In the genomic region with DNA sequence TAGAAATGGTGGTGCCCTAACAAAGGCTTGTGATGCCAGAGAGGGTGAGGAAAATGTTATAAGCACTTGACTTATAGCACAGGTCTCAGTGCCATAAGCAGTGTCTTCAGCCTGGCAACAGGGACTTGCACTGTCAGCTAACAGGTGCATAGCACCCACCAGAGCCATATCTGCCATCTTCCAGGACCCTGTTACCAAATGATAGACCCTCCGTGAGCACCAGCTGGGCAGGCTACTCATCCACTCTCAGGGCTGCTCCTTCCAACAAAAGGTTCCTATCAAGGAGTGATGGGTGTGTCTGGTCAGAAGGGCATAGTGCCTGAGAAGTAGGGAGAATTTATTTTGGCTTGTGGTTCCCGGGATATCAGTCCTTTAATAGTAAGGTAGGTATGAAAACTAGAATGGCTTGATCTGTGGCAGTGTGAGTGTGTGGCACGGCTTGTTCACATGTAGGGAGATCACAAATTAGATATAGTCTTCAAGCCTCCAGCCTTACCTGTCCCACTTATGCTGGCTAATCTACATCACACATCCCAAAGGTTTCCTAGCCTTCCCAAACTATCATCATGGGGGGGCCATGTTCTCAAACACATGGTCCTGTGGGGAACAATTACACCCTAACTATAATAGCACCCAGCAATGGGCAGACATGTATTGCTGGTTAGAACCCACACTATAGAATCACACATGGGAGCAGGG, we compare ENCODE assay signal across 19 mouse cellular contexts. TPM values are rescaled to one million over a fixed set of nuclear protein-coding genes. Genes with fewer than 3 reads are reported as not detected.
DNase-seq lines count a peak whose midpoint lies in the region; ATAC-seq and TF ChIP-seq lines count a peak whose summit lies in the region.
"Had no signal": no experiment of that assay in that cellular context is flagged by ENCODE, and none has a peak within 500 bp of the region (broad histone marks: within the 10 kb centered on the region; RNA-seq: fewer than 3 reads in every experiment).

No protein-coding gene starts in this region.

- H3K4me3 ChIP-seq in liver, postnatal 0 days (ENCODE audit: low read depth, low read length): no peak overlapping the region
- no peak overlapping the region for H3K4me3 ChIP-seq in stomach, postnatal 0 days (ENCODE audit: low read depth, low read length)
- no peak overlapping the region for H3K4me3 ChIP-seq in gastrocnemius, adult 2 months
- H3K4me3 ChIP-seq in embryonic facial prominence, embryonic 10.5 days: no peak overlapping the region
- H3K4me3 ChIP-seq: forebrain, embryonic 13.5 days; heart, embryonic 13.5 days; kidney, embryonic 15.5 days; midbrain, embryonic 15.5 days had no signal

- TF ChIP-seq CTCF in liver, postnatal 0 days (IDR thresholded peaks at IDR 0.05; ENCODE audit: low read depth): no peak
- TF ChIP-seq CTCF in stomach, postnatal 0 days (IDR thresholded peaks at IDR 0.05; ENCODE audit: low read depth): no peak
- TF ChIP-seq CTCF in gastrocnemius, adult 2 months (IDR thresholded peaks at IDR 0.05): no peak

- ATAC-seq in liver, postnatal 0 days: no peak
- ATAC-seq in stomach, postnatal 0 days (ENCODE audit: low FRiP score, low TSS enrichment): 0 out of 2 replicates have a peak, but pooled peaks have one; percentile 1
- ATAC-seq: CD4-positive, CD25-positive, alpha-beta regulatory T cell, adult 4 months had no signal

- WGBS in liver, postnatal 0 days (ENCODE audit: insufficient replicate concordance): 75% methylated on average over 3 of the region's 3 CpGs
- 66% methylated on average over 3 of the region's 3 CpGs for WGBS in stomach, postnatal 0 days
- WGBS in embryonic facial prominence, embryonic 10.5 days: 85% methylated on average over 3 of the region's 3 CpGs

- H3K4me2 ChIP-seq in liver, postnatal 0 days (ENCODE audit: low read depth, low read length): peak overlapping the region; percentile 56; the same call in 1 of the 2 replicates
- no peak overlapping the region for H3K4me2 ChIP-seq in stomach, postnatal 0 days (replicated peaks; ENCODE audit: low read depth)
- H3K4me2 ChIP-seq: forebrain, embryonic 13.5 days; heart, embryonic 13.5 days; kidney, embryonic 15.5 days; midbrain, embryonic 15.5 days had no signal

- no peaks in the 10 kb centered on the region for H3K9me3 ChIP-seq in liver, postnatal 0 days (ENCODE audit: low read length)
- no peaks in the 10 kb centered on the region for H3K9me3 ChIP-seq in stomach, postnatal 0 days (ENCODE audit: control insufficient read depth, low read length)
- H3K9me3 ChIP-seq in embryonic facial prominence, embryonic 10.5 days: no peaks in the 10 kb centered on the region
- H3K9me3 ChIP-seq: forebrain, embryonic 13.5 days; heart, embryonic 13.5 days; kidney, embryonic 15.5 days; midbrain, embryonic 15.5 days had no signal

- TF ChIP-seq EP300 in liver, postnatal 0 days (IDR thresholded peaks at IDR 0.05; ENCODE audit: low read depth): no peak
- no peak for TF ChIP-seq EP300 in stomach, postnatal 0 days (optimal IDR thresholded peaks at IDR 0.05)

- intact Hi-C loops in heart, postnatal 25 days (cut with DNase I): no loop called here
- intact Hi-C loops in gastrocnemius, adult 2 months (cut with DNase I): no loop called here

- H3K9ac ChIP-seq in liver, postnatal 0 days (replicated peaks): no peak overlapping the region
- no peak overlapping the region for H3K9ac ChIP-seq in stomach, postnatal 0 days (ENCODE audit: low read length)
- H3K9ac ChIP-seq: forebrain, embryonic 13.5 days; heart, embryonic 13.5 days; kidney, embryonic 15.5 days; liver, embryonic 14.5 days; midbrain, embryonic 15.5 days had no signal

- H3K27me3 ChIP-seq in liver, postnatal 0 days (ENCODE audit: insufficient read depth, low read length): no peaks in the 10 kb centered on the region
- no peaks in the 10 kb centered on the region for H3K27me3 ChIP-seq in stomach, postnatal 0 days (ENCODE audit: control insufficient read depth, insufficient read depth, low read length)
- no peaks in the 10 kb centered on the region for H3K27me3 ChIP-seq in embryonic facial prominence, embryonic 10.5 days (replicated peaks; ENCODE audit: low read depth, poor library complexity, severe bottlenecking)
- H3K27me3 ChIP-seq: forebrain, embryonic 13.5 days; kidney, embryonic 15.5 days; midbrain, embryonic 15.5 days had no signal

- H3K4me1 ChIP-seq in liver, postnatal 0 days (ENCODE audit: insufficient read depth): peaks cover 29% of the 10 kb centered on the region
- H3K4me1 ChIP-seq in stomach, postnatal 0 days (replicated peaks; ENCODE audit: control insufficient read depth, insufficient read depth): no peaks in the 10 kb centered on the region
- H3K4me1 ChIP-seq in embryonic facial prominence, embryonic 10.5 days: peaks cover 21% of the 10 kb centered on the region; the same call in 1 of the 2 replicates
- H3K4me1 ChIP-seq: forebrain, embryonic 13.5 days; midbrain, embryonic 15.5 days had no signal

- peak; percentile 81 for DNase-seq in heart, adult 11 months
- no peak for DNase-seq in heart, postnatal 25 days (ENCODE audit: low spot score)
- peak; percentile 72 for DNase-seq in ZHBTc4 (ENCODE audit: low read depth, low spot score)
- no peak for DNase-seq in liver, postnatal 0 days
- DNase-seq in stomach, postnatal 0 days (ENCODE audit: low spot score): no peak
- no peak for DNase-seq in gastrocnemius, adult 2 months
- no peak for DNase-seq in embryonic facial prominence, embryonic 10.5 days (ENCODE audit: low spot score)
- no peak for DNase-seq in urinary bladder, postnatal 10 days (ENCODE audit: low spot score)
- DNase-seq: cerebellum, postnatal 36 days; heart, postnatal 4 days; layer of hippocampus, postnatal 36 days; right cerebral cortex, adult 18-20 months; thymus, postnatal 14 days had no signal

- H3K27ac ChIP-seq in liver, postnatal 0 days (ENCODE audit: low read depth): peak overlapping the region; percentile 86
- H3K27ac ChIP-seq in stomach, postnatal 0 days (replicated peaks): no peak overlapping the region
- no peak overlapping the region for H3K27ac ChIP-seq in gastrocnemius, adult 2 months
- H3K27ac ChIP-seq in embryonic facial prominence, embryonic 10.5 days (replicated peaks): no peak overlapping the region
- H3K27ac ChIP-seq: forebrain, embryonic 13.5 days; heart, embryonic 13.5 days; kidney, embryonic 15.5 days; liver, embryonic 14.5 days; midbrain, embryonic 15.5 days had no signal

- H3K36me3 ChIP-seq in liver, postnatal 0 days (replicated peaks; ENCODE audit: insufficient read depth, low read length): no peaks in the 10 kb centered on the region
- H3K36me3 ChIP-seq in stomach, postnatal 0 days (ENCODE audit: control insufficient read depth, insufficient read depth, low read length): no peaks in the 10 kb centered on the region
- H3K36me3 ChIP-seq in embryonic facial prominence, embryonic 10.5 days (replicated peaks): no peaks in the 10 kb centered on the region
- H3K36me3 ChIP-seq: heart, embryonic 13.5 days; kidney, embryonic 15.5 days; midbrain, embryonic 15.5 days had no signal

RNA-seq across cellular contexts. Expression of a gene that starts 13.9 kb away (rescaled TPM):
- 1 to 10 TPM; 1.1 to 1.3 TPM for total RNA-seq in heart, postnatal 25 days (2021)
- 31.1 and 36.2 TPM in 2 replicates for polyA plus RNA-seq in liver, postnatal 0 days (2015; fragmentation: Nextera tagmentation; extraction: Ambion mirVana)
- polyA plus RNA-seq in stomach, postnatal 0 days (2015; fragmentation: Nextera tagmentation; extraction: Ambion mirVana): 1.4 and 1.6 TPM in 2 replicates
- under 1 TPM; 0.28 to 0.61 TPM for total RNA-seq in gastrocnemius, adult 2 months (2021)
- polyA plus RNA-seq in embryonic facial prominence, embryonic 10.5 days (2016; fragmentation: Nextera tagmentation; extraction: Ambion mirVana): 0.42 and 0.47 TPM in 2 replicates
- polyA plus RNA-seq: CD4-positive, CD25-positive, alpha-beta regulatory T cell, adult 4 months had no signal

RNA-seq across cellular contexts. Expression of a gene that starts 14.4 kb away (rescaled TPM):
- 1 to 10 TPM in 1 of 2 experiments, under 1 TPM in 1; 0.49 to 1.5 TPM for total RNA-seq in heart, postnatal 25 days (2021)
- 1.8 TPM in 2 replicates for polyA plus RNA-seq in liver, postnatal 0 days (2015; fragmentation: Nextera tagmentation; extraction: Ambion mirVana)
- 1.2 and 1.5 TPM in 2 replicates for polyA plus RNA-seq in stomach, postnatal 0 days (2015; fragmentation: Nextera tagmentation; extraction: Ambion mirVana)
- under 1 TPM; 0.36 to 0.64 TPM for total RNA-seq in gastrocnemius, adult 2 months (2021)
- polyA plus RNA-seq in embryonic facial prominence, embryonic 10.5 days (2016; fragmentation: Nextera tagmentation; extraction: Ambion mirVana): 5.5 and 8.7 TPM in 2 replicates

RNA-seq across cellular contexts. Expression of a gene that starts 33.2 kb away (rescaled TPM):
- total RNA-seq in heart, postnatal 25 days (2021): 10 to 100 TPM; 10.7 to 11.6 TPM
- 63.0 and 65.0 TPM in 2 replicates for polyA plus RNA-seq in liver, postnatal 0 days (2015; fragmentation: Nextera tagmentation; extraction: Ambion mirVana)
- polyA plus RNA-seq in stomach, postnatal 0 days (2015; fragmentation: Nextera tagmentation; extraction: Ambion mirVana): 15.0 and 15.1 TPM in 2 replicates
- total RNA-seq in gastrocnemius, adult 2 months (2021): 10 to 100 TPM in 1 of 2 experiments, 1 to 10 TPM in 1; 7.4 to 10.5 TPM
- polyA plus RNA-seq in embryonic facial prominence, embryonic 10.5 days (2016; fragmentation: Nextera tagmentation; extraction: Ambion mirVana): 0.13 TPM in 1 of 2 replicates, not detected in the other

Comparison
In these comparisons a context has a peak if more than half of its experiments do, and no peak if none do; other contexts are left out.
1. DNase-seq: peak in heart, adult 11 months (single experiment) and ZHBTc4 (single experiment); none in heart, postnatal 25 days (single experiment), liver, postnatal 0 days (single experiment), stomach, postnatal 0 days (single experiment), gastrocnemius, adult 2 months (single experiment), embryonic facial prominence, embryonic 10.5 days (single experiment) and urinary bladder, postnatal 10 days (single experiment).
2. RNA of a gene that starts 13.9 kb away (polyA plus RNA-seq): 31.1 to 36.2 TPM in liver, postnatal 0 days; 1.4 to 1.6 TPM in stomach, postnatal 0 days and 0.42 to 0.47 TPM in embryonic facial prominence, embryonic 10.5 days; every median in the first group is over 10 times any median in the second.
3. RNA of a gene that starts 33.2 kb away (polyA plus RNA-seq): 63.0 to 65.0 TPM in liver, postnatal 0 days and 15.0 to 15.1 TPM in stomach, postnatal 0 days; 0.13 TPM in embryonic facial prominence, embryonic 10.5 days; every median in the first group is over 10 times any median in the second.